Mouse (Mus musculus) spleen, postnatal 36 days (tissue): ENCODE measurements around the gene B3galt4.

Experiments used
- DNase-seq, 2 experiments: peaks; one replicate each; pipeline ENCODE4 v3.0.0; 2022; ENCODE audit warnings: low spot score in 2 of 2, mixed read lengths in 1 of 2

The B3galt4 gene

GRCm38 (mm10) chr17:33943454-33943853 is 7.8 kb downstream of the B3galt4 start:
- no peak for DNase-seq

- no peak for DNase-seq
These were observed 9.9 kb downstream of the B3galt4 start for GRCm38 (mm10) chr17:33941381-33941780.

- DNase-seq, result no peak
These were observed 10.3 kb downstream of the B3galt4 start for GRCm38 (mm10) chr17:33940981-33941380.

- DNase-seq, result peak; percentile 82 to 88
These were observed 11.0 kb downstream of the B3galt4 start, which contains the start of the genes Pfdn6 and Wdr46 for GRCm38 (mm10) chr17:33940206-33940805. TSS of gene Pfdn6 (minus strand) at chr17:33940343. TSS of gene Wdr46 (plus strand) at chr17:33940660.

- DNase-seq, result no peak
These were observed 12.5 kb downstream of the B3galt4 start for GRCm38 (mm10) chr17:33938783-33939182.

- no peak for DNase-seq
These were observed 14.3 kb downstream of the B3galt4 start for GRCm38 (mm10) chr17:33936993-33937392.

GRCm38 (mm10) chr17:33935422-33936055 is 15.7 kb downstream of the B3galt4 start:
- no peak for DNase-seq

GRCm38 (mm10) chr17:33932970-33933369 is 18.3 kb downstream of the B3galt4 start:
- no peak for DNase-seq

- no peak for DNase-seq
These were observed 18.8 kb downstream of the B3galt4 start for GRCm38 (mm10) chr17:33932448-33932847.

GRCm38 (mm10) chr17:33931947-33932346 is 19.3 kb downstream of the B3galt4 start:
- DNase-seq, result no peak

- no peak for DNase-seq
These were observed 20.0 kb downstream of the B3galt4 start for GRCm38 (mm10) chr17:33931159-33931866.

GRCm38 (mm10) chr17:33930280-33931158 is 20.8 kb downstream of the B3galt4 start:
- DNase-seq, result peak; percentile 69 to 72

GRCm38 (mm10) chr17:33929371-33930279 is 21.7 kb downstream of the B3galt4 start, which contains the start of gene Rgl2:
TSS of gene Rgl2 (plus strand) at chr17:33929543.
- peak; percentile 88 to 91 for DNase-seq

GRCm38 (mm10) chr17:33928251-33928947 is 22.9 kb downstream of the B3galt4 start:
- no peak for DNase-seq

GRCm38 (mm10) chr17:33926207-33926932 is 24.9 kb downstream of the B3galt4 start:
- DNase-seq, result no peak

GRCm38 (mm10) chr17:33925406-33926116 is 25.7 kb downstream of the B3galt4 start:
- no peak for DNase-seq

- DNase-seq, result no peak
These were observed 26.6 kb downstream of the B3galt4 start for GRCm38 (mm10) chr17:33924577-33925283.

- DNase-seq, result no peak
These were observed 29.9 kb downstream of the B3galt4 start for GRCm38 (mm10) chr17:33921361-33921760.
